Comparison of ENCODE assay signal across 8 mouse cellular contexts in the genomic region with DNA sequence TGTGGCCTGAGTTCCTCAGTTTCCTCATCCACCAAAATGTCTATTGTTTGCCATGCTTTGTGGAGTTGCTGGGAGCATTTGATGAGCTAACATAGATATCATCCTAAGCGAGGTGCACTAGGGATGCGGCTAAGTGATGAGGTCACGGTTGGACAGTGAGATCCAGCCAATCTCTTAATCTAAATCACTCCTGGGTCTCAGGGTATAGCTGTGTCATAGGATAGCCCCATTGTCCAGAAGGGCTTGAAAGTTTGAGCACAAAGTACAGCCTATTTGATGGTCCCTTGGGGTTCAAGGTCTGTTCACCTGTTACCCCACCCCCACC. TPM values are rescaled to one million over a fixed set of nuclear protein-coding genes. Genes with fewer than 3 reads are reported as not detected.
DNase-seq lines count a peak whose midpoint lies in the region; ATAC-seq and TF ChIP-seq lines count a peak whose summit lies in the region.

No protein-coding gene starts in this region.

- intact Hi-C loops in heart, adult 2 months (cut with DNase I), result no loop called here
- intact Hi-C loops in left cerebral cortex, postnatal 10 days (cut with DNase I), result loop anchor here (5.0 kb wide), 1 partner anchor 38 kb away; no protein-coding TSS in a partner anchor

- H3K27ac ChIP-seq in heart, embryonic 13.5 days (replicated peaks), result peak overlapping the region; percentile 67
- H3K27ac ChIP-seq in heart, adult 2 months, result no peak overlapping the region
- peak overlapping the region; percentile 92 for H3K27ac ChIP-seq in embryonic facial prominence, embryonic 10.5 days (replicated peaks)
- peak overlapping the region; percentile 80; the same call in 1 of the 2 replicates for H3K27ac ChIP-seq in hindbrain, embryonic 13.5 days
- peak overlapping the region; percentile 97 for H3K27ac ChIP-seq in liver, embryonic 16.5 days (ENCODE audit: low read length)

- H3K36me3 ChIP-seq in heart, embryonic 13.5 days, result peaks cover 4% of the 10 kb centered on the region; the same call in 1 of the 2 replicates
- H3K36me3 ChIP-seq in heart, adult 2 months (ENCODE audit: control insufficient read depth, insufficient read depth, low read length), result no peaks in the 10 kb centered on the region
- H3K36me3 ChIP-seq in embryonic facial prominence, embryonic 10.5 days (replicated peaks), result peaks cover 6% of the 10 kb centered on the region
- H3K36me3 ChIP-seq in hindbrain, embryonic 13.5 days, result peaks cover 3% of the 10 kb centered on the region
- no peaks in the 10 kb centered on the region for H3K36me3 ChIP-seq in liver, embryonic 16.5 days (ENCODE audit: control insufficient read depth, insufficient read depth)

- no peak for TF ChIP-seq POLR2A in heart, adult 2 months (IDR thresholded peaks at IDR 0.05; ENCODE audit: insufficient read depth, low read depth, low read length)

- no peak for TF ChIP-seq CTCF in heart, adult 2 months (IDR thresholded peaks at IDR 0.05)

- no peaks in the 10 kb centered on the region for H3K9me3 ChIP-seq in heart, embryonic 13.5 days
- H3K9me3 ChIP-seq in embryonic facial prominence, embryonic 10.5 days, result no peaks in the 10 kb centered on the region
- H3K9me3 ChIP-seq in hindbrain, embryonic 13.5 days, result no peaks in the 10 kb centered on the region
- no peaks in the 10 kb centered on the region for H3K9me3 ChIP-seq in liver, embryonic 16.5 days (replicated peaks; ENCODE audit: control insufficient read depth, low read length)

- peak overlapping the region; percentile 83; the same call in 1 of the 2 replicates for H3K9ac ChIP-seq in heart, embryonic 13.5 days
- no peak overlapping the region for H3K9ac ChIP-seq in heart, adult 2 months (ENCODE audit: low read depth, low read length)
- H3K9ac ChIP-seq in hindbrain, embryonic 13.5 days, result no peak overlapping the region
- peak overlapping the region; percentile 75 for H3K9ac ChIP-seq in liver, embryonic 16.5 days (ENCODE audit: low read depth, low read length)

- DNase-seq in heart, adult 2 months, result no peak
- no peak for DNase-seq in embryonic facial prominence, embryonic 10.5 days (ENCODE audit: low spot score)
- no peak for DNase-seq in adrenal gland, adult 2 months
- no peak for DNase-seq in cerebellum, adult 11-12 months
- DNase-seq in left cerebral cortex, postnatal 10 days (ENCODE audit: extremely low spot score in 1 of 2, low spot score in 2 of 2), result no peak

- H3K79me2 ChIP-seq in heart, adult 2 months (replicated peaks; ENCODE audit: control insufficient read depth, insufficient read depth, low read length), result no peaks in the 10 kb centered on the region

- ATAC-seq in heart, embryonic 13.5 days (ENCODE audit: extremely low read depth, insufficient number of reproducible peaks, low FRiP score, low TSS enrichment), result no peak
- ATAC-seq in hindbrain, embryonic 13.5 days (ENCODE audit: low FRiP score), result no peak
- ATAC-seq in liver, embryonic 16.5 days (ENCODE audit: low read depth), result no peak

- H3K4me1 ChIP-seq in heart, embryonic 13.5 days, result peaks cover 73% of the 10 kb centered on the region
- peaks cover 16% of the 10 kb centered on the region for H3K4me1 ChIP-seq in heart, adult 2 months (ENCODE audit: control insufficient read depth, insufficient read depth, low read length)
- peaks cover 78% of the 10 kb centered on the region for H3K4me1 ChIP-seq in embryonic facial prominence, embryonic 10.5 days
- peaks cover 71% of the 10 kb centered on the region for H3K4me1 ChIP-seq in hindbrain, embryonic 13.5 days (replicated peaks)
- H3K4me1 ChIP-seq in liver, embryonic 16.5 days (ENCODE audit: control insufficient read depth, low read depth, low read length), result peaks cover 74% of the 10 kb centered on the region

- WGBS in heart, embryonic 13.5 days, result 74% methylated on average over 3 of the region's 3 CpGs
- 77% methylated on average over 3 of the region's 3 CpGs for WGBS in heart, adult 2 months
- WGBS in embryonic facial prominence, embryonic 10.5 days, result 70% methylated on average over 3 of the region's 3 CpGs
- 73% methylated on average over 3 of the region's 3 CpGs for WGBS in hindbrain, embryonic 13.5 days
- 58% methylated on average over 3 of the region's 3 CpGs for WGBS in liver, embryonic 16.5 days (ENCODE audit: insufficient replicate concordance)

- H3K4me2 ChIP-seq in heart, embryonic 13.5 days, result peak overlapping the region; percentile 85
- peak overlapping the region; percentile 92 for H3K4me2 ChIP-seq in hindbrain, embryonic 13.5 days
- H3K4me2 ChIP-seq in liver, embryonic 16.5 days (ENCODE audit: low read depth, low read length), result peak overlapping the region; percentile 100

- peaks cover 51% of the 10 kb centered on the region for H3K27me3 ChIP-seq in heart, embryonic 13.5 days (replicated peaks)
- no peaks in the 10 kb centered on the region for H3K27me3 ChIP-seq in heart, adult 2 months (ENCODE audit: control insufficient read depth, insufficient read depth, low read length)
- H3K27me3 ChIP-seq in embryonic facial prominence, embryonic 10.5 days (replicated peaks; ENCODE audit: low read depth, poor library complexity, severe bottlenecking), result peaks cover 45% of the 10 kb centered on the region
- H3K27me3 ChIP-seq in hindbrain, embryonic 13.5 days, result peaks cover 32% of the 10 kb centered on the region
- H3K27me3 ChIP-seq in liver, embryonic 16.5 days (ENCODE audit: control insufficient read depth, insufficient read depth, low read depth, low read length), result peaks cover 20% of the 10 kb centered on the region

- H3K4me3 ChIP-seq in heart, embryonic 13.5 days, result 0 out of 2 replicates have a peak overlapping the region, but pooled peaks have one; percentile 73
- no peak overlapping the region for H3K4me3 ChIP-seq in heart, adult 2 months
- H3K4me3 ChIP-seq in embryonic facial prominence, embryonic 10.5 days, result peak overlapping the region; percentile 78
- no peak overlapping the region for H3K4me3 ChIP-seq in hindbrain, embryonic 13.5 days
- peak overlapping the region; percentile 58; the same call in 1 of the 2 replicates for H3K4me3 ChIP-seq in liver, embryonic 16.5 days (ENCODE audit: low read depth, low read length)

- no peak for TF ChIP-seq EP300 in heart, adult 2 months (IDR thresholded peaks at IDR 0.05; ENCODE audit: insufficient read depth, low read depth, low read length)

RNA-seq across cellular contexts. Expression of a gene that starts 0.5 kb away (rescaled TPM):
- 1.9 and 2.0 TPM in 2 replicates for polyA plus RNA-seq in heart, embryonic 13.5 days (2015; fragmentation: Nextera tagmentation; extraction: Ambion mirVana)
- 1 to 10 TPM in 1 of 2 experiments, under 1 TPM in 1; 0.97 to 1.0 TPM for total RNA-seq in heart, adult 2 months (2021)
- polyA plus RNA-seq in heart, adult 2 months (2012; rRNA removed), result 0.64 and 1.1 TPM in 2 replicates
- 5.0 and 7.3 TPM in 2 replicates for polyA plus RNA-seq in embryonic facial prominence, embryonic 10.5 days (2016; fragmentation: Nextera tagmentation; extraction: Ambion mirVana)
- polyA plus RNA-seq in hindbrain, embryonic 13.5 days (2015; fragmentation: Nextera tagmentation; extraction: Ambion mirVana), result 4.2 and 5.2 TPM in 2 replicates
- polyA plus RNA-seq in liver, embryonic 16.5 days (2015; fragmentation: Nextera tagmentation; extraction: Ambion mirVana), result 0.65 and 0.78 TPM in 2 replicates
- total RNA-seq in adrenal gland, adult 2 months (2021), result 1 to 10 TPM; 1.4 to 2.4 TPM
- polyA plus RNA-seq in adrenal gland, adult 2 months (2012; rRNA removed), result 7.4 and 8.8 TPM in 2 replicates
- 10 to 100 TPM; 13.1 to 14.4 TPM for total RNA-seq in left cerebral cortex, postnatal 10 days (2021)

RNA-seq across cellular contexts. Expression of a gene that starts 4.5 kb away (rescaled TPM):
- 4.2 and 5.2 TPM in 2 replicates for polyA plus RNA-seq in heart, embryonic 13.5 days (2015; fragmentation: Nextera tagmentation; extraction: Ambion mirVana)
- 10 to 100 TPM; 10.3 to 11.0 TPM for total RNA-seq in heart, adult 2 months (2021)
- polyA plus RNA-seq in heart, adult 2 months (2012; rRNA removed), result 11.3 and 29.1 TPM in 2 replicates
- 6.0 and 6.1 TPM in 2 replicates for polyA plus RNA-seq in embryonic facial prominence, embryonic 10.5 days (2016; fragmentation: Nextera tagmentation; extraction: Ambion mirVana)
- polyA plus RNA-seq in hindbrain, embryonic 13.5 days (2015; fragmentation: Nextera tagmentation; extraction: Ambion mirVana), result 24.4 and 25.5 TPM in 2 replicates
- polyA plus RNA-seq in liver, embryonic 16.5 days (2015; fragmentation: Nextera tagmentation; extraction: Ambion mirVana), result 7.0 and 7.4 TPM in 2 replicates
- total RNA-seq in adrenal gland, adult 2 months (2021), result 10 to 100 TPM; 13.4 to 17.1 TPM
- 24.6 and 33.5 TPM in 2 replicates for polyA plus RNA-seq in adrenal gland, adult 2 months (2012; rRNA removed)
- total RNA-seq in left cerebral cortex, postnatal 10 days (2021), result 10 to 100 TPM; 70.4 to 74.8 TPM

RNA-seq across cellular contexts. Expression of a gene that starts 10.8 kb away (rescaled TPM):
- polyA plus RNA-seq in heart, embryonic 13.5 days (2015; fragmentation: Nextera tagmentation; extraction: Ambion mirVana), result 6.2 and 7.0 TPM in 2 replicates
- 1 to 10 TPM; 2.0 TPM for total RNA-seq in heart, adult 2 months (2021)
- 3.8 and 5.2 TPM in 2 replicates for polyA plus RNA-seq in heart, adult 2 months (2012; rRNA removed)
- polyA plus RNA-seq in embryonic facial prominence, embryonic 10.5 days (2016; fragmentation: Nextera tagmentation; extraction: Ambion mirVana), result 23.0 and 24.8 TPM in 2 replicates
- polyA plus RNA-seq in hindbrain, embryonic 13.5 days (2015; fragmentation: Nextera tagmentation; extraction: Ambion mirVana), result 11.8 and 12.8 TPM in 2 replicates
- polyA plus RNA-seq in liver, embryonic 16.5 days (2015; fragmentation: Nextera tagmentation; extraction: Ambion mirVana), result 7.1 and 7.4 TPM in 2 replicates
- 1 to 10 TPM; 7.0 to 7.6 TPM for total RNA-seq in adrenal gland, adult 2 months (2021)
- 7.5 and 7.8 TPM in 2 replicates for polyA plus RNA-seq in adrenal gland, adult 2 months (2012; rRNA removed)
- 10 to 100 TPM in 1 of 2 experiments, 1 to 10 TPM in 1; 8.9 to 10.4 TPM for total RNA-seq in left cerebral cortex, postnatal 10 days (2021)

RNA-seq across cellular contexts. Expression of a gene that starts 40.4 kb away (rescaled TPM):
- polyA plus RNA-seq in heart, embryonic 13.5 days (2015; fragmentation: Nextera tagmentation; extraction: Ambion mirVana), result 544 and 567 TPM in 2 replicates
- 100 to 1,000 TPM; 219 to 255 TPM for total RNA-seq in heart, adult 2 months (2021)
- polyA plus RNA-seq in heart, adult 2 months (2012; rRNA removed), result 732 and 788 TPM in 2 replicates
- 422 and 435 TPM in 2 replicates for polyA plus RNA-seq in embryonic facial prominence, embryonic 10.5 days (2016; fragmentation: Nextera tagmentation; extraction: Ambion mirVana)
- 1,028 and 1,039 TPM in 2 replicates for polyA plus RNA-seq in hindbrain, embryonic 13.5 days (2015; fragmentation: Nextera tagmentation; extraction: Ambion mirVana)
- 352 and 382 TPM in 2 replicates for polyA plus RNA-seq in liver, embryonic 16.5 days (2015; fragmentation: Nextera tagmentation; extraction: Ambion mirVana)
- total RNA-seq in adrenal gland, adult 2 months (2021), result 100 to 1,000 TPM; 476 to 493 TPM
- 1,190 and 1,565 TPM in 2 replicates for polyA plus RNA-seq in adrenal gland, adult 2 months (2012; rRNA removed)
- 1,000 to 10,000 TPM; 1,322 to 1,387 TPM for total RNA-seq in left cerebral cortex, postnatal 10 days (2021)

RNA-seq across cellular contexts. Expression of a gene that starts 41.4 kb away (rescaled TPM):
- 37.2 and 38.4 TPM in 2 replicates for polyA plus RNA-seq in heart, embryonic 13.5 days (2015; fragmentation: Nextera tagmentation; extraction: Ambion mirVana)
- under 1 TPM; 0.57 to 0.59 TPM for total RNA-seq in heart, adult 2 months (2021)
- 0.44 and 0.49 TPM in 2 replicates for polyA plus RNA-seq in heart, adult 2 months (2012; rRNA removed)
- 113 and 122 TPM in 2 replicates for polyA plus RNA-seq in embryonic facial prominence, embryonic 10.5 days (2016; fragmentation: Nextera tagmentation; extraction: Ambion mirVana)
- polyA plus RNA-seq in hindbrain, embryonic 13.5 days (2015; fragmentation: Nextera tagmentation; extraction: Ambion mirVana), result 17.2 and 17.9 TPM in 2 replicates
- 72.1 and 75.2 TPM in 2 replicates for polyA plus RNA-seq in liver, embryonic 16.5 days (2015; fragmentation: Nextera tagmentation; extraction: Ambion mirVana)
- 1 to 10 TPM; 1.8 to 4.0 TPM for total RNA-seq in adrenal gland, adult 2 months (2021)
- 1.9 and 2.0 TPM in 2 replicates for polyA plus RNA-seq in adrenal gland, adult 2 months (2012; rRNA removed)
- total RNA-seq in left cerebral cortex, postnatal 10 days (2021), result 1 to 10 TPM; 6.2 to 7.2 TPM

Comparison
In these comparisons a context has a peak if more than half of its experiments do, and no peak if none do; other contexts are left out.
1. H3K4me3 ChIP-seq: peak in heart, embryonic 13.5 days (single experiment), embryonic facial prominence, embryonic 10.5 days (single experiment) and liver, embryonic 16.5 days (single experiment); none in heart, adult 2 months (single experiment) and hindbrain, embryonic 13.5 days (single experiment).
2. H3K9ac ChIP-seq: peak in heart, embryonic 13.5 days (single experiment) and liver, embryonic 16.5 days (single experiment); none in heart, adult 2 months (single experiment) and hindbrain, embryonic 13.5 days (single experiment).
3. Peak in every context shown above with its lines, with median percentiles within 50 percentile points of each other: H3K4me2 ChIP-seq.